Mouse (Mus musculus) forebrain, embryonic 16.5 days (tissue): ENCODE results near the gene Col25a1. TPM values are rescaled to one million over a fixed set of nuclear protein-coding genes. Genes with fewer than 3 reads are reported as not detected.

ENCODE experiments used
- ATAC-seq: fragments of 200-750 bp; cut with Nextera tagmentation; 2 replicates; pipeline ENCODE4 v1.8.0; 2017; ENCODE audit warnings: mild to moderate bottlenecking, moderate library complexity
- H3K27ac ChIP-seq: fragments of 300-500 bp; sonication (generic); 2 replicates; pipeline ENCODE4 v1.5.1; 2014; ENCODE audit warnings: low read length, control low read depth
- H3K27me3 ChIP-seq: fragments of 300-500 bp; sonication (generic); replicated peaks from 2 replicates; pipeline ENCODE4 v1.6.1; 2014; ENCODE audit warnings: low read length; ENCODE audit not compliant: control insufficient read depth, insufficient read depth
- H3K36me3 ChIP-seq: fragments of 300-500 bp; sonication (generic); 2 replicates; pipeline ENCODE4 v1.6.1; 2014; ENCODE audit not compliant: control insufficient read depth, insufficient read depth
- H3K4me1 ChIP-seq: fragments of 300-500 bp; sonication (generic); replicated peaks from 2 replicates; pipeline ENCODE4 v1.6.1; 2014; ENCODE audit warnings: low read length; ENCODE audit not compliant: control insufficient read depth, insufficient read depth
- H3K4me2 ChIP-seq: fragments of 300-500 bp; sonication (generic); 2 replicates; pipeline ENCODE4 v1.6.1; 2014; ENCODE audit warnings: mild to moderate bottlenecking, low read length, control low read depth
- H3K4me3 ChIP-seq: fragments of 300-500 bp; sonication (generic); replicated peaks from 2 replicates; pipeline ENCODE4 v1.5.1; 2014; ENCODE audit warnings: mild to moderate bottlenecking, low read length, control low read depth
- H3K9ac ChIP-seq: fragments of 300-500 bp; sonication (generic); replicated peaks from 2 replicates; pipeline ENCODE4 v1.6.1; 2014; ENCODE audit warnings: low read depth, low read length, control low read depth
- H3K9me3 ChIP-seq: fragments of 300-500 bp; sonication (generic); 2 replicates; pipeline ENCODE4 v1.6.1; 2016; ENCODE audit warnings: low read length; ENCODE audit not compliant: control insufficient read depth
- WGBS: fragments of 180-500 bp; shearing (Covaris S2); extraction: QIAGEN DNeasy Blood & Tissue Kit; methylation state at CpG from one replicate; pipeline ENCODE4 v1.1.7; 2014; 5-methylcytosine and 5-hydroxymethylcytosine counted together
- polyA plus RNA-seq: library from polyadenylated mRNA; unstranded; fragments of >200 nt; fragmentation: Nextera tagmentation; extraction: Ambion mirVana; gene quantifications from 2 replicates; pipeline ENCODE4 v1.2.1, GENCODE M21; 2015

Col25a1 gene
- polyA plus RNA-seq, 1 experiment from 2014 or later = 6.3 TPM

- H3K27ac ChIP-seq = no peak overlapping the region
- H3K36me3 ChIP-seq = no peaks in the 10 kb centered on the region
- H3K9me3 ChIP-seq = no peaks in the 10 kb centered on the region
- WGBS = 26% methylated on average over 8 of the region's 8 CpGs
- peak overlapping the region; percentile 100 for H3K4me2 ChIP-seq
- ATAC-seq = no peak
- H3K4me1 ChIP-seq = peaks cover 6% of the 10 kb centered on the region
- H3K4me3 ChIP-seq = peak overlapping the region; percentile 60
- peak overlapping the region; percentile 55; the same call in 1 of the 2 replicates for H3K9ac ChIP-seq
- H3K27me3 ChIP-seq = no peaks in the 10 kb centered on the region; the same call in 1 of the 2 replicates
Observed at GRCm38 (mm10) chr3:130181591-130181980, 50.3 kb downstream of the Col25a1 start.

GRCm38 (mm10) chr3:130182450-130182849 lies 51.1 kb downstream of the Col25a1 start:
- no peak overlapping the region for H3K4me3 ChIP-seq
- H3K27ac ChIP-seq = no peak overlapping the region
- no peak overlapping the region for H3K4me2 ChIP-seq
- no peak for ATAC-seq
- no peaks in the 10 kb centered on the region; the same call in 1 of the 2 replicates for H3K27me3 ChIP-seq
- H3K36me3 ChIP-seq = no peaks in the 10 kb centered on the region
- 80% methylated on average over 4 of the region's 4 CpGs for WGBS
- no peaks in the 10 kb centered on the region for H3K9me3 ChIP-seq
- peaks cover 6% of the 10 kb centered on the region for H3K4me1 ChIP-seq
- H3K9ac ChIP-seq = no peak overlapping the region

GRCm38 (mm10) chr3:130185111-130185510 lies 53.8 kb downstream of the Col25a1 start:
- H3K4me3 ChIP-seq = no peak overlapping the region
- 54% methylated on average over 3 of the region's 3 CpGs for WGBS

GRCm38 (mm10) chr3:130187588-130187987 lies 56.3 kb downstream of the Col25a1 start:
- Histone ChIP-seq H3K4me2 (no peak overlapping the region), H3K9ac (no peak overlapping the region), H3K27ac (no peak overlapping the region), H3K4me1 (no peaks in the 10 kb centered on the region), H3K9me3 (no peaks in the 10 kb centered on the region), H3K27me3 (no peaks in the 10 kb centered on the region), H3K36me3 (no peaks in the 10 kb centered on the region), H3K4me3 (no peak overlapping the region)
- 58% methylated on average over 5 of the region's 5 CpGs for WGBS
- ATAC-seq = no peak

More at GRCm38 (mm10) chr3:130185111-130185510, 53.8 kb downstream of the Col25a1 start:
- Histone ChIP-seq H3K27ac (no peak overlapping the region), H3K9me3 (no peaks in the 10 kb centered on the region), H3K9ac (no peak overlapping the region), H3K27me3 (no peaks in the 10 kb centered on the region; the same call in 1 of the 2 replicates), H3K4me2 (no peak overlapping the region), H3K4me1 (peaks cover 6% of the 10 kb centered on the region), H3K36me3 (no peaks in the 10 kb centered on the region)
- ATAC-seq = no peak

GRCm38 (mm10) chr3:130193450-130193849 lies 62.1 kb downstream of the Col25a1 start:
- H3K4me1 ChIP-seq = no peaks in the 10 kb centered on the region
- ATAC-seq = no peak
- no peak overlapping the region for H3K27ac ChIP-seq
- H3K36me3 ChIP-seq = no peaks in the 10 kb centered on the region
- no peak overlapping the region for H3K4me2 ChIP-seq
- H3K4me3 ChIP-seq = no peak overlapping the region
- no peaks in the 10 kb centered on the region for H3K9me3 ChIP-seq
- 88% methylated on average over 8 of the region's 8 CpGs for WGBS
- no peak overlapping the region for H3K9ac ChIP-seq
- no peaks in the 10 kb centered on the region for H3K27me3 ChIP-seq

GRCm38 (mm10) chr3:130214631-130215030 lies 83.3 kb downstream of the Col25a1 start:
- Histone ChIP-seq H3K4me1 (no peaks in the 10 kb centered on the region), H3K9ac (no peak overlapping the region), H3K27ac (no peak overlapping the region), H3K4me3 (no peak overlapping the region), H3K9me3 (no peaks in the 10 kb centered on the region), H3K36me3 (no peaks in the 10 kb centered on the region), H3K4me2 (no peak overlapping the region), H3K27me3 (no peaks in the 10 kb centered on the region)
- WGBS = 81% methylated on average over 11 of the region's 11 CpGs
- no peak for ATAC-seq

GRCm38 (mm10) chr3:130216141-130216540 lies 84.8 kb downstream of the Col25a1 start:
- no peaks in the 10 kb centered on the region for H3K36me3 ChIP-seq
- H3K9ac ChIP-seq = no peak overlapping the region
- H3K4me3 ChIP-seq = no peak overlapping the region
- no peaks in the 10 kb centered on the region for H3K27me3 ChIP-seq
- H3K9me3 ChIP-seq = no peaks in the 10 kb centered on the region
- H3K4me1 ChIP-seq = no peaks in the 10 kb centered on the region
- no peak overlapping the region for H3K4me2 ChIP-seq
- no peak overlapping the region for H3K27ac ChIP-seq
- ATAC-seq = no peak

- H3K4me3 ChIP-seq = no peak overlapping the region
- 94% methylated on average over 3 of the region's 3 CpGs for WGBS
- no peak for ATAC-seq
- no peaks in the 10 kb centered on the region for H3K27me3 ChIP-seq
- H3K36me3 ChIP-seq = no peaks in the 10 kb centered on the region
- no peak overlapping the region for H3K9ac ChIP-seq
- no peaks in the 10 kb centered on the region for H3K4me1 ChIP-seq
- H3K27ac ChIP-seq = no peak overlapping the region
- no peaks in the 10 kb centered on the region for H3K9me3 ChIP-seq
- no peak overlapping the region for H3K4me2 ChIP-seq
Observed at GRCm38 (mm10) chr3:130216646-130217045, 85.3 kb downstream of the Col25a1 start.

- Histone ChIP-seq H3K9ac (no peak overlapping the region), H3K9me3 (no peaks in the 10 kb centered on the region), H3K4me3 (no peak overlapping the region), H3K4me1 (no peaks in the 10 kb centered on the region), H3K27me3 (no peaks in the 10 kb centered on the region), H3K36me3 (no peaks in the 10 kb centered on the region), H3K4me2 (no peak overlapping the region), H3K27ac (no peak overlapping the region)
- 83% methylated on average over 2 of the region's 2 CpGs for WGBS
- no peak for ATAC-seq
Observed at GRCm38 (mm10) chr3:130217705-130218104, 86.4 kb downstream of the Col25a1 start.

- H3K4me2 ChIP-seq = no peak overlapping the region
- no peak overlapping the region for H3K27ac ChIP-seq
- ATAC-seq = no peak
- H3K36me3 ChIP-seq = no peaks in the 10 kb centered on the region
- no peaks in the 10 kb centered on the region for H3K4me1 ChIP-seq
- H3K27me3 ChIP-seq = no peaks in the 10 kb centered on the region
- H3K9ac ChIP-seq = no peak overlapping the region
- H3K4me3 ChIP-seq = no peak overlapping the region
- 69% methylated on average over 5 of the region's 5 CpGs for WGBS
- no peaks in the 10 kb centered on the region for H3K9me3 ChIP-seq
Observed at GRCm38 (mm10) chr3:130218232-130218728, 87.0 kb downstream of the Col25a1 start.
